Mouse (Mus musculus): ENCODE measurements around the gene Gm20388. TPM values are rescaled to one million over a fixed set of nuclear protein-coding genes. Genes with fewer than 3 reads are reported as not detected.

Gm20388 gene
- polyA plus RNA-seq, 1 experiment from 2014 or later, result not detected

DNA sequence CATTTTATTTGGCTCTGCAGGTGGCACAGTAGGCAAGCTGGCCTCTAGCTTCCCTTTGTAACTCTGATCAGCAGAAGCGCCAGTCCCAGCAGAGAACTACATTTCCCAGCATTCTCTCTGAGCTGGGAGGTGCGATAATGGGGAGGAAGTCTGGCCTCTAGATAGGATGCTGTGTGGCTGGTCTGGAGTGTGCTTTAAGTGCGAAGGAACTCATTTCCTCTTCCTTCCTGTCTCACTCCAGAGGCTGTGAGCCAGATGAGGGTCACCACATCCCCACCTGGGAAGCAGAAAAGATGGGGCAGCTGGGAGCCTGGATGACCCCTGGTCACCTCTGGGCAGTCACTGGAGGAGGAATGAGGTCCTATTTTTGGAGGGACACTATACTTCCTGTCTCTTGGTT, 1265.7 kb downstream of the Gm20388 start:
- H3K27me3 ChIP-seq (ENCODE audit: control insufficient read depth, insufficient read depth, low read length), result no peaks in the 10 kb centered on the region
- H3K9me3 ChIP-seq (ENCODE audit: control insufficient read depth, low read length), result no peaks in the 10 kb centered on the region
- peak overlapping the region; percentile 6; the same call in 1 of the 2 replicates for H3K27ac ChIP-seq (ENCODE audit: low read depth, low read length)
- WGBS, result 12% methylated on average over 3 of the region's 3 CpGs
- H3K4me1 ChIP-seq (ENCODE audit: control insufficient read depth, insufficient read depth, low read length), result peaks cover 44% of the 10 kb centered on the region
- H3K9ac ChIP-seq (ENCODE audit: low read depth, low read length), result no peak overlapping the region
- H3K4me2 ChIP-seq (replicated peaks; ENCODE audit: low read depth, low read length), result no peak overlapping the region
- ATAC-seq (ENCODE audit: low FRiP score, low TSS enrichment), result no peak
- H3K36me3 ChIP-seq (ENCODE audit: control insufficient read depth, insufficient read depth, low read length), result no peaks in the 10 kb centered on the region
- no peak overlapping the region for H3K4me3 ChIP-seq (ENCODE audit: low read length)

DNA sequence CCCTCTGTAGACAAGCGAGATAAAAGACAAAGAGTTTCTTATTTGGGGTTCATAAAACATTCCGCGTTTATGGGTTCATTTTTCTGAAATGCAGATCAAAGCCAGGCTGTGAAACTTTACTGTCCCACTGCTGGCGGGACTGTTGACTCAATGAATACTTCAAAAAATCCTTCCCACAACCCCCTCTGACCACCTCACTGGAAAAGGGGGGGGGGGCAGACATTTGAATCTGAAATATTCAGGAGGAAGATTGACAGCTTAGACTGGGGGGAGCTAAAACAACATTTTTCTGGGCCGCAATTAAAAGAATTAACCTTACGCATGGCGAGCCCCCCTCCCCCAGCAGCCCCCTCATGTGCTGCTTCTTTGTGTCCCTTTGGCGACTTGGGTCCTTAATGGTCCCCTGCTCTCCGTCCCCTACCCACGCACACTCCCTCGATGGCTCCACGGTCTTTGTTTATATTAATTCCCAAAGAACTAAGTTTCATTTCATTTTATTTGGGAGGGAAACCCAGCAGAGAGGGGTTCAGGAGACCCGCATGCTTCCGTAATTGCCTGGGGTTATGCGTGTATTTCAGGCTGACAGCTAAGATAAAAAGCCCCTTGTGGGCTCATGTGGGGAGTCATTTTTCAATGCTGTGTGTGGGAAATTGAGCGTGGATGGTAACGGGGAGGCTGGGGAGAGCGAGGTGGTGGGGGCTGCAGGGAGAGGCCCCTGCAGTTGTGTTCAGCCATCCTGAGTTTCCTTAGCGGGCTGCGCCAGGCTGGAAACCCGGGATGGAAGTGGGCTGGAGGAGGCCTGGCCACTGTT, 1270.0 kb downstream of the Gm20388 start:
- Histone ChIP-seq H3K4me2 (replicated peaks; ENCODE audit: low read depth, low read length) (peak overlapping the region; percentile 18), H3K4me1 (ENCODE audit: control insufficient read depth, insufficient read depth, low read length) (peaks cover 35% of the 10 kb centered on the region), H3K27ac (ENCODE audit: low read depth, low read length) (peak overlapping the region; percentile 85), H3K4me3 (ENCODE audit: low read length) (no peak overlapping the region), H3K27me3 (ENCODE audit: control insufficient read depth, insufficient read depth, low read length) (no peaks in the 10 kb centered on the region), H3K36me3 (ENCODE audit: control insufficient read depth, insufficient read depth, low read length) (no peaks in the 10 kb centered on the region), H3K9me3 (ENCODE audit: control insufficient read depth, low read length) (no peaks in the 10 kb centered on the region), H3K9ac (ENCODE audit: low read depth, low read length) (peak overlapping the region; percentile 24; the same call in 1 of the 2 replicates)
- ATAC-seq (ENCODE audit: low FRiP score, low TSS enrichment), result peak; percentile 60
- 10% methylated on average over 21 of the region's 21 CpGs for WGBS

DNA sequence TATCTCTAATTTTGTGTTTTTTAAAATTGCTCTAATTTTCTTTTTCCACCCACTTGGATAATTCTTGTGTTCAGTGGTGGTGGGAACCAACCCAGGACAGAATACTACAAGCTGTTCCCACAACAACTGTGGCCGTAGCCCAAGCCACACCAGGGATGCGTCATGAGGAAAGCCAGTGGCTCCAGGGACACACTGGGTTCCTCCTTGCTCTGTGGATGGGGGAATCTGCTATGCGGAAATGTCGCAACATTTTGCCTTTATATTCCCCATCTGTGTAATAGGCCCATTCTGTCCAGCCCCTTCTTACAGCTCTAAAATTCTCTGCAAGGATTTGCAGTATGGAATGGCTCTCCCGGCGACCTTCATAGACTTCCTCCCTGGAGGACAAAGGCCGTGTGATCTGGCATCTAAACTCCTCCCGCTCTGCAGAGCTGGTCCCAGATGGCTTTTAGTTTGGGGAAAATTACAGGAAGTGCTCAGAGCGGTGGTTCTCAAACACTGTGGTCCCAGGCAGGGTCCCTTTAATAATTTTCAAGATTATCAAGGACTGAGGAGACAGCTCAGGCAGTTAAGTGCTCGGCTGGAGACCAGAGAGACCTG, 1270.7 kb downstream of the Gm20388 start:
- 52% methylated on average over 10 of the region's 10 CpGs for WGBS
- Histone ChIP-seq H3K27ac (ENCODE audit: low read depth, low read length) (peak overlapping the region; percentile 85), H3K36me3 (ENCODE audit: control insufficient read depth, insufficient read depth, low read length) (no peaks in the 10 kb centered on the region), H3K4me2 (replicated peaks; ENCODE audit: low read depth, low read length) (peak overlapping the region; percentile 18; the same call in 1 of the 2 replicates), H3K27me3 (ENCODE audit: control insufficient read depth, insufficient read depth, low read length) (no peaks in the 10 kb centered on the region), H3K9ac (ENCODE audit: low read depth, low read length) (peak overlapping the region; percentile 24; the same call in 1 of the 2 replicates), H3K4me1 (ENCODE audit: control insufficient read depth, insufficient read depth, low read length) (peaks cover 28% of the 10 kb centered on the region), H3K9me3 (ENCODE audit: control insufficient read depth, low read length) (no peaks in the 10 kb centered on the region; the same call in 1 of the 2 replicates), H3K4me3 (ENCODE audit: low read length) (no peak overlapping the region)
- ATAC-seq (ENCODE audit: low FRiP score, low TSS enrichment), result peak; percentile 40

DNA sequence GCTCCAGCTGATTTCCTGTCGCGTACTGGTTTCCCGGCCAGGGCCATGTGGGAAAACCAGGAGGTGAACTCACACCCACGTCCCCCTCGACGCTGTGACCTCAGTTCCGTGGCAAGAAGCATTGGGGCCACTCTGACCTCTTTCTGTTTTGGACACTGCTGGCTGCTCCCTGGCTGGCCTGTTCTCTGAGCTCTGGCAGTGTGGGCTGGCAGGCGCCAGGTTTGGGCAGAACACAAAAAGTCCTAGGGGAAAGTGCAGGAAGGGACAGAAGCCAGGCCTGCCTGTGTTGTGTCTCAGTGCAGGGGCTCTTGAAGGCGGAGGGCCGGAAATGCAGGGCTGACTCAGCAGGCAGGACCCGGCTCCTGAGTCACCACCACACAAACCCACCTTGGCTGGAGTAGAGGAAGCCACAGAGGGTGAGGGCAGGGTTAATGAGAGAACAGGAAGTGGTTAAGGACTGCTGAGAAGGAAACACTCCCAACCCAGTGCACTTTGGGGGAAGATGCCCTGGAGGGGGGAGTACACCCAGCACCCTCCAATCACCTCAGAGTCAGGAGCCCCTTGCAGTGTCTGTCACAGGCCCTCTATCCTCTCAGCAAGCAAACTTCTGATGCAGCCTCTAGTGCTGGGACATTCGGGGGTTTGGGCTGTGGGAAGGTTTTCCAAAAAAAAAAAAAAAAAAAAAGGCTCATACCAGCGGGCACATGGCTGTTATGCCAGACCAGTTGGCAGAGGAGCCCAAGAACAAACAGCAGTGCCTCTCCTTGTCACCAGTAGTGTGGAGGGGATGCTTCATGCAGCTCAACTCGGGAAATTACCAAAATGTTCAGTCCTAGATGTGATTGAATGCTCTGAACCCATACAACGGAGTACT, 1277.1 kb downstream of the Gm20388 start:
- 64% methylated on average over 15 of the region's 15 CpGs for WGBS
- H3K4me1 ChIP-seq (ENCODE audit: control insufficient read depth, insufficient read depth, low read length), result peaks cover 36% of the 10 kb centered on the region

DNA sequence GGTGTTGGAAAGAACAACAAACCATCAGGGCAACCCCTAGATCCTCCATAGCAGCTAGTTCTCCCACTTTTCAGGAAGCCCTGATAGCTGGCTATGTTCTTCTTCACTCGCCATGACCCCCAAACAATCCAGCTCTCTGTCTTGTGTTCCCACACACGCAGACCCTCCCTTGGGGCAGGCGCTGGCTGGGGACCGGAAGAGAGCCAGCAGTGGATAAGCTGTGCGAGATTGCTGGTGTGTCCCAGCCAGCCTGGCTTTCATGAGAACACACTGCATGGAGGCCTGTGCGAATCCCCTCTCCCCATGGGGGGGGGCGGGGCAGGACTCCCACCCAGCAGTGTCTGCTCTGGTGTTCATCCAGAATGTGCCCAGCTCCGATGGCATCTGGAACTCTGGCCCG, 1278.4 kb downstream of the Gm20388 start:
- Histone ChIP-seq H3K27ac (ENCODE audit: low read depth, low read length) (no peak overlapping the region; the same call in 1 of the 2 replicates), H3K9me3 (ENCODE audit: control insufficient read depth, low read length) (peaks cover 4% of the 10 kb centered on the region), H3K9ac (ENCODE audit: low read depth, low read length) (no peak overlapping the region), H3K4me3 (ENCODE audit: low read length) (no peak overlapping the region), H3K4me1 (ENCODE audit: control insufficient read depth, insufficient read depth, low read length) (peaks cover 43% of the 10 kb centered on the region), H3K27me3 (ENCODE audit: control insufficient read depth, insufficient read depth, low read length) (no peaks in the 10 kb centered on the region), H3K4me2 (replicated peaks; ENCODE audit: low read depth, low read length) (no peak overlapping the region), H3K36me3 (ENCODE audit: control insufficient read depth, insufficient read depth, low read length) (no peaks in the 10 kb centered on the region)
- ATAC-seq (ENCODE audit: low FRiP score, low TSS enrichment), result no peak
- 48% methylated on average over 9 of the region's 9 CpGs for WGBS

More for the DNA sequence above, 1277.1 kb downstream of the Gm20388 start:
- Histone ChIP-seq H3K36me3 (ENCODE audit: control insufficient read depth, insufficient read depth, low read length) (no peaks in the 10 kb centered on the region), H3K27me3 (ENCODE audit: control insufficient read depth, insufficient read depth, low read length) (no peaks in the 10 kb centered on the region), H3K27ac (ENCODE audit: low read depth, low read length) (0 out of 2 replicates have a peak overlapping the region, but pooled peaks have one; percentile 11), H3K9ac (ENCODE audit: low read depth, low read length) (no peak overlapping the region), H3K4me3 (ENCODE audit: low read length) (no peak overlapping the region), H3K4me2 (replicated peaks; ENCODE audit: low read depth, low read length) (no peak overlapping the region), H3K9me3 (ENCODE audit: control insufficient read depth, low read length) (peaks cover 4% of the 10 kb centered on the region)
- no peak for ATAC-seq (ENCODE audit: low FRiP score, low TSS enrichment)

DNA sequence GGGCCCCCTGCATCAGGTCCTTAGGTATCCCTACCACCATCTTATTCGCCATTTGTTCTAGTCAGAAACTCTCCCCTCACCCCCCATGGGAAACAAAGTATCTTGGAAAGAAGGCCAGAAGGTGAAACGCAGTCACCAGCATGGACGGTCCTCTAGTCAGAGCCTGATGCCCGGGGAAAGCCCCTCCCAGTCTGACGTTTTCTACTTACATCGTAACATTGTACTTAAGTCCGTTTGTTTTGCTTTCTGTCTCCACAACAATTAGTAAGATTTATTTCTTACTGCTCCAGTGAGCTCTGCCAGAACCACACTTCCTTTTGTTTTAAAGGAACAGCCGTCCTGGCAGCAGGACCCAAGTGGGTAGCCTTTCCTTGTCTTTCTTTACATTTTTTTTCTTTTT, 1281.8 kb downstream of the Gm20388 start:
- Histone ChIP-seq H3K4me3 (ENCODE audit: low read length) (no peak overlapping the region), H3K27ac (ENCODE audit: low read depth, low read length) (no peak overlapping the region), H3K27me3 (ENCODE audit: control insufficient read depth, insufficient read depth, low read length) (no peaks in the 10 kb centered on the region), H3K4me1 (ENCODE audit: control insufficient read depth, insufficient read depth, low read length) (peaks cover 46% of the 10 kb centered on the region), H3K9ac (ENCODE audit: low read depth, low read length) (no peak overlapping the region), H3K4me2 (replicated peaks; ENCODE audit: low read depth, low read length) (no peak overlapping the region; the same call in 1 of the 2 replicates), H3K9me3 (ENCODE audit: control insufficient read depth, low read length) (no peaks in the 10 kb centered on the region), H3K36me3 (ENCODE audit: control insufficient read depth, insufficient read depth, low read length) (no peaks in the 10 kb centered on the region)
- 6% methylated on average over 8 of the region's 8 CpGs for whole genome bisulfite sequencing
- ATAC-seq (ENCODE audit: low FRiP score, low TSS enrichment), result peak; percentile 61

DNA sequence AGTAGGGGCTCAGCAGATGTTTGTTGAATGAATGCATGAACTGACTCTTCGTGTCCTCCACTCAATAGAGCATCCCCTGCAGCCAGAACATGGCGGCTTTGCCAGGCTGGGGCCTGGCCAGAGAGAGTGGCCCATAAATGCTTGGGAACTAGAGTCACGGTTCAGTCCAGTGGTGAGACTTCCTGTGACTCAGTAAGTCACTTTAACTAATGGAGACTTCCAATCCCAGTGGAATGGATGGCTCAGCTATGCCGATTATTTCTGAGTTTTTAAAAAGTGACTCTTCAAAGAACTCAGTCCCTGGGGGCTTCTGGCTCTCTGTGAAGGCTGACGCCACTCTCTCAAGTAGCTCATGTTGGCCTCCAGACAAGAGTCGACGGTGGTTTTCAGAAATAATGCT, 1285.3 kb downstream of the Gm20388 start:
- Histone ChIP-seq H3K9ac (ENCODE audit: low read depth, low read length) (no peak overlapping the region), H3K9me3 (ENCODE audit: control insufficient read depth, low read length) (no peaks in the 10 kb centered on the region), H3K36me3 (ENCODE audit: control insufficient read depth, insufficient read depth, low read length) (no peaks in the 10 kb centered on the region), H3K27me3 (ENCODE audit: control insufficient read depth, insufficient read depth, low read length) (no peaks in the 10 kb centered on the region), H3K4me2 (replicated peaks; ENCODE audit: low read depth, low read length) (no peak overlapping the region), H3K4me1 (ENCODE audit: control insufficient read depth, insufficient read depth, low read length) (peaks cover 48% of the 10 kb centered on the region), H3K27ac (ENCODE audit: low read depth, low read length) (no peak overlapping the region), H3K4me3 (ENCODE audit: low read length) (no peak overlapping the region)
- no peak for ATAC-seq (ENCODE audit: low FRiP score, low TSS enrichment)
- WGBS, result 60% methylated on average over 7 of the region's 7 CpGs

DNA sequence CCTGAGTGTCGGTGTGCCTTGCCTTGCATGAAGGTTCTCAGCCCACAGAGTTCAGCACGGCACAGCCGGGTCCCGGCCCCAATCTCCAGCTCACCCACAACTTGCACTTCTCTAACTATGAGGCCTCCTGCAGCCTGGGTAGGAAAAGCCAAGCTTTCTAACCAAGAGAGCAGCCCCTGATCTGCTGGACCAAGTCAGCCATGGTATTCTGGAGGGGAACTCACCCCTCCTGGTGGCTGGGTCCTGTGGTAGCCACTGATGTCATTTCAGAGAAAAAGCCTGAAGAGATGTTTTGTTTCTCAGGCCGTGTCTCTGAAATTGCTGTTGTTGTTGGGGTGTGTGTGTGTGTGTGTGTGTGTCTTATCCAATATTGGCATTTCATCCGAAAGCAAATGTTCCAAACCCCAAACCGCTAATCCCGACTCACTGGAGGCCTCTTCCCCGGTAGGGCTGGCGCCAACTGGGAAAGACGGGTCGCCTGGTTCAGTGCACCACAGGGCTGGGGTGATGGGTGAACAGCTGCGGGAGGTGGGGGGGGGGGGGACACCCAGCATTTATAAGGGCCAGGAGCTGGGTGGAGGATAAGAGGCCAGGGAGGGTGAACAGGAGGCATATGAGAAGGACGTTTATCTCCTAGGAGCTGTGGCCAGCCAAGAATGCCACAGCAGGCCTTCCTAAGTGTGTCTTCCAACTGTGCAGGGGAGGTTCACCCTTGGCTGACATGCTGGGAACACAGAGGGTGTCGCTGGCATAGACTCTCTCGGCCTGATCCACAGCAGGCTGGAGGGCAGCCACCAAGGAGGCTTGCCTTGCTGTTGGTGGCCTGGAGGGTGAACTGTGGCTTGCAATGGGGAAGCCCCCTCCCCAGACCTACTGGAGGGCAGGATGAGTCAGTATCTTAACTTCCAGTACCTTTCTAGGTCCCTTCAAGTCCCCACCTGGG, 1286.4 kb downstream of the Gm20388 start:
- Histone ChIP-seq H3K4me3 (ENCODE audit: low read length) (no peak overlapping the region), H3K9me3 (ENCODE audit: control insufficient read depth, low read length) (no peaks in the 10 kb centered on the region), H3K4me1 (ENCODE audit: control insufficient read depth, insufficient read depth, low read length) (peaks cover 57% of the 10 kb centered on the region), H3K27me3 (ENCODE audit: control insufficient read depth, insufficient read depth, low read length) (no peaks in the 10 kb centered on the region), H3K36me3 (ENCODE audit: control insufficient read depth, insufficient read depth, low read length) (no peaks in the 10 kb centered on the region), H3K9ac (ENCODE audit: low read depth, low read length) (no peak overlapping the region), H3K4me2 (replicated peaks; ENCODE audit: low read depth, low read length) (no peak overlapping the region), H3K27ac (ENCODE audit: low read depth, low read length) (no peak overlapping the region)
- ATAC-seq (ENCODE audit: low FRiP score, low TSS enrichment), result no peak
- 87% methylated on average over 16 of the region's 16 CpGs for WGBS
